Mouse (Mus musculus) bone marrow, adult 2 months (tissue): ENCODE results near the gene Lrrc17.

Experiments used
- CTCF ChIP-seq: fragments of 200-500 bp; IDR thresholded peaks from 2 replicates; pipeline ENCODE4 v1.5.1; 2011; ENCODE audit warnings: low read length, control low read depth; ENCODE audit not compliant: control insufficient read depth, insufficient read depth
- POLR2A ChIP-seq: fragments of 200-500 bp; IDR thresholded peaks from 2 replicates; pipeline ENCODE4 v1.6.1; 2011; ENCODE audit warnings: low read depth, mild to moderate bottlenecking, control low read depth, low read length, borderline replicate concordance; ENCODE audit not compliant: control insufficient read depth

DNA sequence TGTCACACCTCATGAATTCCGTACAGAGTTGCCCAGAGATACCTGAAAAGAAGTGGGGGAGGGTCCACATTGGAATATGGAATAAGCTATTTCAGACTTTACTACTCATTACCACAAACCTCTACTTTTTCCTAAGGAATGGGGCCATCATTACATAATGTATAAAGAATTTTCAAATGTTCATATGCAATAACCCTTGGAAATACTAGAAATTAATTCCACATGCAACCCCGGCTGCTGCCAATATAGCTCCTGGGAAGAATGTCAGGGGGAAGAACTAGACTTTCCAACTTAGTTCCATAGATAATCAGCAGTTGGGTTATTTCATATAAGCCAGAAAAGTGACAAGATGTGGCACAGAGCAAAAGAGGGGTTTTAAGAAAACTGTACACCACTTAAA, 48.7 kb downstream of the Lrrc17 start:
- TF ChIP-seq POLR2A (no peak), CTCF (no peak)
